Mouse (Mus musculus): ENCODE data around the gene Ttf2.
A peak's percentile ranks its signal among the peaks of the same experiment; 100 is the strongest.

Gene Ttf2

DNA sequence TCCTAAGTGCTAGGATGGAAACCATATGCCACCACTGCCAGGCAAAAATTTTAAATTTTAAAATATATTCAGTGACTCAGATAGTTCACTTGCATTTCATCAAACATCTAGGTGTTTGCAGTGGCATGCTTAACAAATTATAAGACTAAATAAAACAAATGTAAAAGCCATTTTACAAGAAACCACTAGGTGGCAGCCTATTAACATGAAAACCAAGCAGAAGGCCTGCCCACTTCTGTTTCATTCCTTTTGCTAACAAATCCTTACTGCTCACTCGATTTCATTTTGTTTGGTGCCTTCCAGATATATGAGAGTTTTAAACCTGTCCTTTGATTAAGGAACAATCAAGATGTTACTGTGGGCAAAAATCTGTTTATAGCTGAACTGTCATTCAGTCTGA is 4.4 kb upstream of the Ttf2 start:
- peak; percentile 53 for DNase-seq (ENCODE audit: low spot score)

DNA sequence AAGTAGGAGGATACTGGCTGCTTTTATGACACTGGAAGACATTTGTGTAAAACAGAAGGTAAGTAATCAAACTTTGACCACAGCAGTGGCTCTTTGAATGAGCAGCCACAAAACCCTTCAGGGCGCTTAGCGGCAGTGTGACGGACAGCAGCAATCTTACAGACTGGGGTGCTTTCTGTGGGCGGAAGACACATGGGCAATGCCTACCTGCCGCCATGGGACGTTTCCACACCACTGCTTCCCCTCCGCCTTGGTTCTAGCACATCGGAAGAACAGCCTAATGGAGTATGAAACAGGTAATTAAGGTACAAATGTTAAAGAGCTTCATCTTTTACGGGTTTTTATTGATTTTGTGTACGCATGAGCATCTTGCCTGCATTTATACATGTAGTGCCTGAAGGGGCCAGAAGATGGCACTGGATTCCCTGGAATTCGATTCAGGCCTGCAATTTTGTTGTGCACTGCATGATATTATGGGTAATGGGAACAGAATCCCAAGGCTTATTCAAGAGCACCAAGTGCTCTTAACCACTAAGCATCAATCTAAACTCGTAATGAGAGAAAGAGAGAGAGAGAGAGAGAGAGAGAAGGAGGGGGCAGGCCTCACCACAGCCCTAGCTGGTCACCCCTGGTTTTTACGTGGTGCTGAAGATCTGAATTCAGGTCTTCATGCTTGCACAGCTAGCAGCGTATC is 5.5 kb downstream of the Ttf2 start:
- peak; percentile 37 for DNase-seq (ENCODE audit: low spot score)

DNA sequence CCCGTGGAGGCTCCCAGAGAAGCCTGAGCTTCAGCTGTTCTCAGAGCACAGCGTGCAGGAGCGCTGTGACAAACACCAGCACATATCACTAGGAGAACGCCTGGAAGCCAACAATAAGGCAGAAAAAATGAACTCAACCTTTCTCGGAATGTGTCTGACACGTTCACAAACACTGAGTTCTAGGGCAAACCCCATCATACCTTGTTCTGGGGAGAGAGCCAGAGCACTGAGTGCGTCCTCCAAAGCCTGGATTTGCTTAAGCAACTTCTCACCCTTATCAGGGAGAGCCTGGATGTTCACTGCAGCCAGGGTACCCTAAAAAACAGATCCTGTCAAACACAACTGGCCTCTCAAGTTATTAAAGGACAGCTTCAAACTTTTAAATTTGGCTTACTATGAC is 8.0 kb downstream of the Ttf2 start:
- DNase-seq (ENCODE audit: low spot score): no peak

DNA sequence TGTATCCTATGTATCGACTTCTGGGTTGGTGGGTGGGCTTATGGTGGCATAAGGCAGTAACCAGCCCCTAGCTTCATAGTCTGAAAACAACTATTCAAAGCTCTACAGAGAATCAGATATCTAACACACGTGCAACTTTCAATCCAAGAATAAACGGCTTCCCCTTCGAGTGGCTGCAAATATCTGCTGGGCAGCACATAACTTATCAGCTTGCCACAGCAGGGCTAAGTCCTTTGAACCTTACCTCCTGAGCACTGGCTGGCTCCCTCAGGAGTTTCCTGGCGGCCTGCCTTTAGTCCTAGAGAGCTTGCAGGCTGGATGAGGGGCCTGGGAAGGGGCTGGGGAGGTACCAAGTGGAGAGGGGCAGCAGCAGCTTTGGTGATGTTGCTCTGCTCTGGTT is 8.5 kb downstream of the Ttf2 start:
- no peak for DNase-seq (ENCODE audit: low spot score)

DNA sequence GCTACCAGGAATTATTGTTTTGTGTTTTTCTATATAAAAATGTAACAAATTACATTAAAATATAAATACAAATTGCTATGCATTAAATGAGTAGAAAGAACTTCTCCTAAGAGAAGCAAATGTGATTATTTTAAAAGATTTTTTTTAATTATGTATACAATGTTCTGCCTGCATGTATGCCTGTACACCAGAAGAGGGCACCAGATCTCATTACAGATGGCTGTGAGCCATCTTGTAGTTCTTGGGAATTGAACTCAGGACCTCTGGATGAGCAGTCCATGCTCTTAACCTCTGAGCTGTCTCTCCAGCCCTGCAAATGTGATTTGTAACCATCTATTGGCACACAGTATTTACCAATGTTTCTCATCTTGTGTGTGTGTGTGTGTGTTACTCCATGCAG is 14.8 kb downstream of the Ttf2 start:
- no peak for DNase-seq (ENCODE audit: low spot score)

DNA sequence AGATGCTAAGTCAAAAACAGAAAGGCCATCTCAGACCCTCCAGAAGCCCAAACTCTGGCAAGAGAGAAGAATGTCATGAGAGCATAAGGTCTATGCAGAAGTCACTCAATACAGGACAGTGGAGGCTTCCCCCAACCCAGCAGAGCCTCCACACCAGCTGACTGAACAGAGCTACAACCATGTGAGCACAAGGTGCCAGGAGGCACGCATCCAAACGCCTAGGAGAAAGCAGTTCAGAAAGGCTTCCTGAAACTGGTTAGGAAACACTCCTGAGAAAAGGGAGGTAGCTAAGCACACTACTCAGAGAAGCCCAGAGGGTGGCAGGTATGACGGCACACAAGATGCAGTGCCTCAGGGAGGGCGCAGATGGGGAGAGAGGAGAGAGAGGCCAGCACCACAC is 17.9 kb downstream of the Ttf2 start:
- no peak for DNase-seq (ENCODE audit: low spot score)

DNA sequence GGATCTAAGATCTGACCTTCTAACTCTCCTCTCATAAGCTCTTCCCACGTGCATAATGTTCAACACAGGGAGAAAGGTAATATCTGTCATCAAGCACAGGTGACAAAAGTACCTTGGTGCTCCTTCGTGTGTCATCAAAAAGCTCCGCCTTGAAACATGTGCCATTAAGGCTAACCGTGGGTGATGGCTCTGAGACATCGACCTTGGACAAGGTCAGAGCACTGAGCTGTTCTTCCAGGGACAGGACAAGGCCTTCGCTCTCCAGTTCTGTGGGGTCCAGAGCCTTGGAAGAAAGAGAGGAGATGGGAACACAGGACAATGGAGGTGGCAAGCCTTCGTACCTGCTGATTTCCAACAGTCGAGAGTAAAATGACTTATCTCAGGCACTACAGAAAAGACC is 22.2 kb downstream of the Ttf2 start:
- DNase-seq (ENCODE audit: low spot score): no peak

DNA sequence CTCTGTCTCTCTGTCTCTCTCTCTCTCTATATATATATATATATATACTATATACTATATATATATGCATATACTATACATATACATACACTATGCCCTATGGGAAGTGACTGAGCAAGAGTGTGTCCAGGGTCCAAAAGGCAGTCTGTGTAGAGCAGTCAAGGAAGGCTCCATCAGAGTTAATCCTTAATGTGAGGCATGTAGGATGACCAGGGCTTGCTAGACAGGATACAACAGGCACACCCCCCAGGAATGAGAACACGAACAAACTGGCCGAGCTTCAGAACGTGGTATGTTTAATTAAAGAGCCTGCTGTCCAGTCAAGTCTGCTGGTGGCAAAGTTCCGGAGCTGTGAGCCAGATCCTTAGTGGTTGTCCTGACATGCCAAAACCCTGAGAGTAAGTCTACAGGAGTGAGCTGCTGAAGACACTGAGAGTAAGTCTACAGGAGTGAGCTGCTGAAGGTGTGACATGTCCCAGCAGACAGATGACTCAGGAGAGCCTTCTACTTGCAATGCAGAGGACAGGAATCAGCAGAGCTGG is 28.9 kb downstream of the Ttf2 start:
- DNase-seq (ENCODE audit: low spot score): no peak

DNA sequence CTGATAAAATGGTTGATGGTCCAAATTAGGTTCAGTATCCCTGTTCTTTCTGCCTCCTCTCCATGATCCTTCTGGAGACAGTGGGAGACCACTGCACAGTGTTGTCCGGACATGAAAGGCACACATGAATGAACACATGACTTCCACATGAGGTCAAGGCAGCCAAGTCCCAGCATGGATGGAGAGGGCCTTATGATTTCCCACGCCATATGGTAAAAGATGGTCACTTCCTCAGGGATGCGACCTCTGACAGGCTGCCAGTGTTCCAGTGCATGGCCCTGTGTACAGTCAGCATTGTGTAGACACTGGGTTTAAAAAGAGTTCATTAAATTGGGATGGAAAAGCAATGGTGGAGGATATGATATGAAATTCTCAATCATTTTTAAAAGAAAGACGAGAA is 31.3 kb downstream of the Ttf2 start:
- no peak for DNase-seq (ENCODE audit: low spot score)

DNA sequence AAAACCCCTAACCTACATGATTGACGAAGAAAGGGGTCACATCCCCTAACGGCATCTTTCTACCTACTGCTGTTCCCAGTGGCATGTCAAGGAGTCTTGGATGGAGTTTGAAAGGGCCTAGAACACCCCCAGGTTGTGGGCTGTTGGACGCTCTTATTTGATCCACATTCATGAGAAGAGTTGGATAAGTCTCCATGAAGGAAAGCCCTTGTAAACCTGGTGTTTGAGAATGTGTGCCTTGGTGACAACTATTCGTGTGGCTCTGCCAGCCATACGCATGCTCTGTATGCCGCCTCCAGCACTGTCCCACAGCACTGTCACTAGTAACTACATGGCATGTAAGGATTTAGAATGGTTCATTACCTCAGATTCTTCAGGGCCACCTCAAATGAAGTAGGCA is 33.3 kb downstream of the Ttf2 start:
- no peak for DNase-seq (ENCODE audit: low spot score)

DNA sequence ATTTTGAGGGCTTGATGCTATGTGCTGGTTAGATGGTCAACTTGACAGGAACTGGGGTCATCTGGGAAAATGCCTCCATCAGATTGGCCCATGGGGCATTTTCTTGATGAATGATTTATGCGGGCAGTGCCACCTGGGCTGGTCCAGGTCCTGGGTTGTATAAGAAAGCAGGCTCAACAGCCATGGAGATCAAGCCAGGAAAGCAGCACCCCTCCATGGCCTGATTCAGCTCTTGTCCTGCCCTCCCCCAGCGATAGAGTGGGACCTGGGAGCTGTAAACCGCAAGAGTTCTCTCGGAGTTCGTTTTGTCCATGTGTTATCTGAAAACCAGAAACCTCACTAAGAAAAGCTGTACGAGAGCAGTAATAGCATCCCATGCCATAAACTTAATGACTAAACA is 33.9 kb downstream of the Ttf2 start:
- DNase-seq (ENCODE audit: low spot score): no peak

DNA sequence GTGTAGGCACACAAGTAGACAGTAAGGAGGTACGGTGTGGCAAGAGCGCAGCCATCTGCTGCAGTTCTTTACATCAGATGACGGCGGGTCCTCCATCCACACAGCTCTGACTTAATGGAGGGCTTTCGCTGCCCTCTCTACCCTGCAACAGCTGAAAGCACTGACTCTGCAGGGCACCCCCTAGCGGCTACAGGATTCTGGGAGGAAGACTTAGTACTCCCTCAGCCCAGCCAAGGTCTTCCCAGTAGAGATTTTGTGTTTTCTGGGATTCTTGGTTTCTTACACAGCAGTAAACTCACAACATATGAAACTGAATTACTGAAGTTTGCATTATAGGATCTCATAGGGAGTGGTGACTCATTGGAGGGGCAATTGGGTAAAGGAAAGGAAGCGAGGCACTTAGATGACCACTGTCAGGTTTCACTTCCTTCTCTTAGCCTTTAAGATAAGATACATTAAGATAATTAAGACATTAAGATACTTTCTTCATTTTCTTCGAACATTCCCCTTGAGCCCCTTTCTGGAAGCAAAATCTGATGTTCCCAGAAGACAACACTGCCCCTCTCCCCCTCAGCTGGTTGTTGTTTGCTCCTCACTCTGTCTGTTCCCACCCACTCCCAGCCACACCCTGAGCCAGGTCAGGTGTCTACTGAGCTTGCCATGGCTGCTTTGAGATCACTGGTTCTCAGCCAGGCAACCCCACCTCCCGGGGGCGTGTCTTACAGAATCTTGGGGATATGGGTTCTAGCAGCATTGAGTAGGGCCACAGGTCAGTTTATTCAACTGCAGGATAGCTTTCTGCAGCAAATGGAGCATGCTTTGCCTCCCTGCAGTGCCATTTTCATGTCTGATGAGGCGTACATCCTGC is 37.2 kb downstream of the Ttf2 start:
- DNase-seq (ENCODE audit: low spot score): no peak

DNA sequence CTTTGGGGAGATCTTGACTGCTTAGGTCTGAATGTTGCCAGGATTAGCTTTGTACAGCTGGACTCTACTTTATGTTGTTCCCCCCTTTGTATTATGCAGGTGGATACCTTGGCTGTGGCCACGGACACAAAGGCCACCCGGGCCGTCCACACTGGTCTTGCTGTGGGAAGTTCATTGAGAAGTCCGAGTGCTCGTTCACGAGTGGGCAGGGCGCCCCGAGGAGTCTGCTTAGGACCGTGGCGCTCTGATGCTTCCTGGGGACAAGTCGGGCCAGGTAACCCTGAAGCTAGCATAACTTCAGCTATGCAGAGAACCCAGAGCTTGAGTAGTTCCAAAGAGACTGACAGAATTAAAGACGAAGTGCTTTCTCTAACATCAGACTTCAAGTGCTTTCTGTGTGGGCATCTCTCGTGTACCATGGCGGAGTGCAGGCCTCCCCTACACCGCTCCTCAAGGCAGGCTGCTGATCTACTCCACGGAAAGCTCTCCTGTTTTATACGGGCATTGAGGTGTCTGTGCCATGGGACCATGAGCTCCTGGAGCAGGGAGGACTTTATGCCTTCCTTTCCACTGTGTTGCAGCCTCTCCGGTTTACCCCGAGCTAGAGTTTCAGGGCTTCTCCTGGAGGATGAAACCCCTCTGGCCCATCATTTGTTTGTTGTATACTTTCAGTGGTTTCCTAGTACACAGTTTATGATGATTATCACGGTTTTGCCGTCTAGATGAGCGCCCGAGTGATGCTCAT is 38.0 kb downstream of the Ttf2 start:
- DNase-seq (ENCODE audit: low spot score): no peak

DNA sequence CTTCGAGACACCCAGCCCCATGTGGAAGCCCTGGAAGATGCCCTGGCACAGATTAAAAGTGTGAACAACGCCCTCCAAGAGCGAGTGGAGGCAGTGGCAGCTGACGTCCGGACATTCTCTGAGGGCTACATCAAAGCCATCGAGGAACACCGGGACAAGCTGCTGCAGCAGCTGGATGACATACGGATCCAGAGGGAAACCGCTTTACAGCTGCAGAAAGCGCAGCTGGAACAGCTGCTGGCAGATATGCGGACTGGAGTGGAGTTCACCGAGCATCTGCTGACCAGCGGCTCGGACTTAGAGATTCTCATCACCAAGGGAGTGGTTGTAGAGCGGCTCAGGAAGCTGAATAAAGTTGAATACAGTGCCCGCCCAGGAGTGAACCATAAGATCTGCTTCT is 44.3 kb downstream of the Ttf2 start:
- DNase-seq (ENCODE audit: low spot score): no peak

DNA sequence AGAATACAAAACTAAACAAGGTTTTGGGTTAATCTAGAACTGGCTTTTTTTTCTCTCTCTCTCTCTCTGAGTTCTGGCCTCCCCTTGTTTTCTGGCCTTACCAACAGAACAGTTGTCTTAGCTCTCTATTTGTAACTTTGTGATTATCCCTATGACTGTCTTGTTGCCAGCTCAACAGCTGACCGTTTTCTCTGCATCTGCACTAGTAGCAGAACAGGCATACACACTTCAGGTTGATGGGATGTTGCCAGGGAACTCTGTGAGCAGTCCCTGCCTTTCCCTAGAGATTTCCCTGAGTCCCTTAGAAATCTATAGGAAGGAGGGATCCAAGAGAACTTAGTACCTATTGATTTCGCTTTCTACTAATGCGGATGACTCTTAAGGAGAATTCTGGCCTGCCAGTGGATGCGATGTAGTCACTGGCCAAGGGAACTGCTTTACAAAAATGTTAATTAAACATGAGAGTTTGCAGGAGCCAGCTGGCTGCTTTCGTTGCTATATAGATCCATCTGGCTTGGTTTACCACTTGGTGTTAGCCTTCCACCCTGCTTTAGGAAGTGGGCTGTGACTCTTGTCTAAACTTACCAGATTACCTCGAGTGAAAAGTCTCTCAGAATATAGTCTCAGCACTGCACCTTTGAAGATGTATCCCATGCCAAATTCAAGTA is 45.3 kb downstream of the Ttf2 start:
- no peak for DNase-seq (ENCODE audit: low spot score)

DNA sequence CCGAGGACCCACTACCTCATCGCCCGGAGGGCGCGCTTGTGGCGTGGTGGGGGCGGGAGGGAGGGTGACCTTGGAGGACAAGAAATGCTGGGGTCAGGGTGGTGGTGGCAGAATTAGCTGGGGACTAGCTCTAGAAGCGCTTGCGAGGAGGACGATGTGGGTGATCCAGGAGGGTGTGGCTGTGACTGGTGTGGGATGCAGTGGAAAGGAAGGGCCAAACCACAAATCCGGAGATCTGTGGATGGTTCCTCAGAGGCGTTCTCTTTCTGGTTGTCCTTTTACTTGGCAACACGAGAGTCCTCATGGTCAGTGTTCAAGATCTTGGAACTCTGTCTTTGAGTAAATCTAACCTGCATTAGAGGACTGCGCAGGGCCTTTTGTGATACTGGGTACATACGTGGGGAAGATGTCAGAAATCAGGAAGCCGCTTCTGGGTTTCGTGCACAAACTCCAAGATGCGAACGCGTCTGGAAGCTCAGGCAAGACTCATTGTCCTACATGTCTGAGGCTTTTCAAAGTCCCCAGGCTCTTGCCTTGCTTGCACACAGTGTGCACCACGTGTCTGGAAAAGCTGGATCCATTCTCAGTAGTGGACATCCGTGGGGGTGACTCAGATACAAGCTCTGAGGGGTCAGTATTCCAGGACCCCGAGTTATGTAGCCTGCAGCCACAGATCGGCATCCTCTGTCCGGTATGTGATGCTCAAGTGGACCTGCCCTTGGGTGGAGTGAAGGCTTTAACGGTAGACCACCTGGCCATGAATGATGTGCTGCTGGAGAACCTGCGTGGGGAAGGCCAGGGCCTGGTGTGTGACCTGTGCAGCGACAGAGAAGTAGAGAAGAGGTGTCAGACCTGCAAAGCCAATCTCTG is 46.7 kb downstream of the Ttf2 start:
- DNase-seq (ENCODE audit: low spot score): no peak

DNA sequence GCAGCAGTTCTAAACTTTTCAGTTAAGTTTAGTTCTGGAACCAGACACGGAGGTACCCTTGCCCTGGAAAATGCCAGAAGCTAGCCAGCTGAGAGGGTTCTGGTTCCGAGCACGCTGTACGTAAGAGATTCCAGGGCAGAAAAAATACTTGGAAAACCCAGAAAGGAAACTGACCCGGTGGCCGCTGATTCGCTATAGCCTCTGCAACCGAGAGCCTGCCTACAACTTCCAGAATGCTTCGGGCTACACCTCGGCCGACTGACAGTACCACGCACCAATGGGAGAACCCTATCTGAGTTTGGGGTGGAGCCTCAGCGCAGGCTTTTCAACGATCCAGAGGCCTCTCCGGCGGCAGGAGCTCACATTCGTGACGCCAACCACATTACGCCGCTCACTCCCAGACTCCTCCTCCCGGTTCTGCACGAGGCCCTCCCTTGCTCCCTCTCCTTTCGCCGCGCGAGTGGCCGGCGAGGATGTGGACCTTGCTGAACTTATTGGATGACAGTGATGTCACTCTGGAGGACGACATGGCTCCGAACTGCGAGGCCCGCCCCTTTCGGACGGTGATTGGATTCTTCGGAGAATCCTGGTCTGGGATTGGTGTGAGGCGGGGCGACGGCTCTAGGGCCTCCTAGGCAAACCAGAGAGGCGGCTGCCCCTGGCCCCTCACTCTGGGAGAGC is 47.5 kb downstream of the Ttf2 start, which contains the start of gene Trim45:
Gene Trim45, plus strand, starts transcription at position 378 of the 681 bp plus-strand sequence.
- peak; percentile 100 for DNase-seq (ENCODE audit: low spot score)

DNA sequence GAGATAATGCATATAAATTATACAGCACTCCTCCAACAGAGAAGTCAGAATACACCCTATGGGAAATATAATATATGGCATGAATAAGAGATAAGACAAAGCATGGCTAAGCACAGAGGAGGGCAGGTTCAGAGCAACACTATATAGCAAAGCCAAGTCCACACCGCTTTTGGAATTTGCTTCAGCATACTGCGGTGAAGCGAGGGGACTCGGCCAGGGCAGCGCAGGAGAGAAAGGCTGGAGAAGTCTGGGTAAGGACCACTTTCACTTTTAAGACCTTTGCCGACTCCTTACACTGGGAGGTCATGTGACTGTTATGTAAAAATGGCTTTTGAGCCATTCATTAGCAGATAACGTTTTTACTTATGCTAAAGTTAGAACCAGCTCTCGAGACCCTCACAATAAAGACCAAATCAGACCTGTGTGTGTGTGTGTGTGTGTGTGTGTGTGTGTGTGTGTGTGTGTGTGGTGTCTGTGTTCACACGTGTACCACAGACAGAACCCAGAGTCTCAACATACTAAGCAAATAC is 48.8 kb downstream of the Ttf2 start:
- DNase-seq (ENCODE audit: low spot score): no peak

DNA sequence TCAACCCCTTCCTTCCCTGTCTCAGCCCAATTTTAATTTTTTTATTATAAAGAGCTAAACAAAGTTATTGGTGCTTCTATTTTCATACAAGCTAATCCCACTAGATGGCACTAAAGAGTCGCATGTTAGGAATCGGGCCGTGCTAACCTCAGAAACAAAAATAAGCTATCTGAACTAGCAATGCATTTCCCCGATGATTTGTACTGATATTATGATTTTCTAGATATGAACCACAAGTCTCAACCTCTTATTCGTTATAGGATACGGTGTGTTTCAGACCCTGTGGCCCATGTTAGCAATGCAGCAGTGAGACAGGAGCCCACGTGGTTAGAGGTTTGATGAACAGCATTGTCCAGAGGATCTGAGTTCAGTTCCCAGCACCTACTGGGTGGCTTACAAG is 52.6 kb downstream of the Ttf2 start:
- DNase-seq (ENCODE audit: low spot score): peak; percentile 65

Measured in layer of hippocampus, adult 9-10 months (tissue).